Mouse (Mus musculus): Measurements from ENCODE around the gene Stmn1. TPM values are rescaled to one million over a fixed set of nuclear protein-coding genes. Genes with fewer than 3 reads are reported as not detected.

Stmn1 gene
- polyA plus RNA-seq, 1 experiment: 293 TPM

- Histone ChIP-seq H3K4me1 (ENCODE audit: control insufficient read depth, insufficient read depth, low read length) (peaks cover 7% of the 10 kb centered on the region; the same call in 1 of the 2 replicates), H3K4me3 (ENCODE audit: insufficient read depth, low read length) (no peak overlapping the region), H3K27ac (ENCODE audit: insufficient read depth, low read length) (no peak overlapping the region)
- TF ChIP-seq CTCF (IDR thresholded peaks at IDR 0.05; ENCODE audit: borderline replicate concordance, insufficient read depth, low read length) (no peak), POLR2A (IDR thresholded peaks at IDR 0.05; ENCODE audit: low read depth, low read length) (no peak)
These were observed 50.4 kb downstream of the Stmn1 start for GRCm38 (mm10) chr4:134518541-134518940.

GRCm38 (mm10) chr4:134519281-134519680 is 51.2 kb downstream of the Stmn1 start:
- H3K4me3 ChIP-seq (ENCODE audit: insufficient read depth, low read length): no peak overlapping the region
- H3K27ac ChIP-seq (ENCODE audit: insufficient read depth, low read length): no peak overlapping the region
- H3K4me1 ChIP-seq (ENCODE audit: control insufficient read depth, insufficient read depth, low read length): peaks cover 7% of the 10 kb centered on the region; the same call in 1 of the 2 replicates
- TF ChIP-seq CTCF (IDR thresholded peaks at IDR 0.05; ENCODE audit: borderline replicate concordance, insufficient read depth, low read length): no peak
- no peak for TF ChIP-seq POLR2A (IDR thresholded peaks at IDR 0.05; ENCODE audit: low read depth, low read length)

Other genes with a start within 250 kb of the Stmn1 start
- not detected in 2 replicates for gene Catsper4, start 240.9 kb upstream of the Stmn1 start, polyA plus RNA-seq (2011; ENCODE audit: insufficient read length, low read depth, missing spikeins)
- gene Cnksr1, start 229.9 kb upstream of the Stmn1 start, polyA plus RNA-seq (2011; ENCODE audit: insufficient read length, low read depth, missing spikeins): 0.42 TPM in 1 of 2 replicates, not detected in the other
- not detected in 2 replicates for gene E130218I03Rik, start 224.7 kb upstream of the Stmn1 start, polyA plus RNA-seq (2011; ENCODE audit: insufficient read length, low read depth, missing spikeins)
- gene Zfp593, start 222.7 kb upstream of the Stmn1 start, polyA plus RNA-seq (2011; ENCODE audit: insufficient read length, low read depth, missing spikeins): 9.5 and 11.9 TPM in 2 replicates
- not detected in 2 replicates for gene Gm30191, start 221.4 kb upstream of the Stmn1 start, polyA plus RNA-seq (2011; ENCODE audit: insufficient read length, low read depth, missing spikeins)
- not detected in 2 replicates for gene Grrp1, start 214.2 kb upstream of the Stmn1 start, polyA plus RNA-seq (2011; ENCODE audit: insufficient read length, low read depth, missing spikeins)
- 8.5 and 10.3 TPM in 2 replicates for gene Pdik1l, start 180.4 kb upstream of the Stmn1 start, polyA plus RNA-seq (2011; ENCODE audit: insufficient read length, low read depth, missing spikeins)
- not detected in 2 replicates for gene Trim63, start 153.2 kb upstream of the Stmn1 start, polyA plus RNA-seq (2011; ENCODE audit: insufficient read length, low read depth, missing spikeins)
- gene Slc30a2, start 125.1 kb upstream of the Stmn1 start, polyA plus RNA-seq (2011; ENCODE audit: insufficient read length, low read depth, missing spikeins): not detected in 2 replicates
- 0.58 TPM in 2 replicates for gene Extl1, start 84.5 kb upstream of the Stmn1 start, polyA plus RNA-seq (2011; ENCODE audit: insufficient read length, low read depth, missing spikeins)
- 15.9 and 20.7 TPM in 2 replicates for gene Pafah2, start 72.0 kb upstream of the Stmn1 start, polyA plus RNA-seq (2011; ENCODE audit: insufficient read length, low read depth, missing spikeins)
- gene Paqr7, start 28.4 kb downstream of the Stmn1 start, polyA plus RNA-seq (2011; ENCODE audit: insufficient read length, low read depth, missing spikeins): 6.8 and 9.3 TPM in 2 replicates
- gene Aunip, start 42.7 kb downstream of the Stmn1 start, polyA plus RNA-seq (2011; ENCODE audit: insufficient read length, low read depth, missing spikeins): 8.5 and 9.7 TPM in 2 replicates
- gene Mtfr1l, start 67.1 kb downstream of the Stmn1 start, polyA plus RNA-seq (2011; ENCODE audit: insufficient read length, low read depth, missing spikeins): 85.5 and 88.3 TPM in 2 replicates
- 98.0 and 103 TPM in 2 replicates for gene Selenon, start 83.8 kb downstream of the Stmn1 start, polyA plus RNA-seq (2011; ENCODE audit: insufficient read length, low read depth, missing spikeins)
- gene Man1c1, start 236.0 kb downstream of the Stmn1 start, polyA plus RNA-seq (2011; ENCODE audit: insufficient read length, low read depth, missing spikeins): 23.4 and 26.7 TPM in 2 replicates